Mouse (Mus musculus) G1E (cell line): ENCODE measurements around the gene Mapk8ip2. TPM values are rescaled to one million over a fixed set of nuclear protein-coding genes. Genes with fewer than 3 reads are reported as not detected.

ENCODE experiments used
- ATAC-seq: 2 replicates; pipeline ENCODE4 v1.8.0; 2016; ENCODE audit warnings: mild to moderate bottlenecking; ENCODE audit not compliant: insufficient number of reproducible peaks, poor library complexity, low FRiP score, severe bottlenecking; ENCODE audit errors: extremely low read depth
- DNase-seq: peaks from one replicate; pipeline ENCODE4 v3.0.0; 2012; ENCODE audit warnings: low spot score
- H3K27me3 ChIP-seq: 2 replicates; pipeline ENCODE4 v1.6.1; 2012; ENCODE audit warnings: mild to moderate bottlenecking, low read length, inconsistent platforms; ENCODE audit not compliant: insufficient read depth
- H3K36me3 ChIP-seq: replicated peaks from 2 replicates; pipeline ENCODE3; 2012; ENCODE audit warnings: mild to moderate bottlenecking, inconsistent platforms
- H3K4me1 ChIP-seq: 2 replicates; pipeline ENCODE4 v1.6.1; 2012; ENCODE audit warnings: low read depth, low read length, inconsistent platforms, mixed read lengths; ENCODE audit not compliant: insufficient read depth
- H3K4me3 ChIP-seq: 2 replicates; pipeline ENCODE4 v1.5.1; 2012; ENCODE audit warnings: low read depth, mild to moderate bottlenecking, inconsistent platforms, low read length, moderate library complexity, mixed read lengths
- H3K9me3 ChIP-seq: replicated peaks from 2 replicates; pipeline ENCODE4 v1.6.1; 2012; ENCODE audit warnings: inconsistent platforms
- CTCF ChIP-seq: IDR thresholded peaks from 2 replicates; pipeline ENCODE4 v1.5.1; 2012; ENCODE audit warnings: low read depth, low read length, inconsistent platforms, mixed read lengths
- GATA1 ChIP-seq: IDR thresholded peaks from 2 replicates; pipeline ENCODE4 v1.6.1; 2012; ENCODE audit warnings: borderline replicate concordance, low read length, inconsistent platforms, mixed read lengths
- GATA2 ChIP-seq: IDR thresholded peaks from 2 replicates; pipeline ENCODE4 v1.6.1; 2012; ENCODE audit warnings: low read depth, low read length, inconsistent platforms, borderline replicate concordance
- POLR2AphosphoS5 ChIP-seq: IDR thresholded peaks from 2 replicates; pipeline ENCODE4 v1.6.1; 2012; ENCODE audit warnings: low read depth, low read length, inconsistent platforms; ENCODE audit not compliant: insufficient replicate concordance
- TAL1 ChIP-seq: conservative IDR thresholded peaks from 2 replicates; pipeline ENCODE4 v1.6.1; 2012; ENCODE audit warnings: low read depth, low read length, inconsistent platforms, mixed read lengths
- polyA plus RNA-seq: library from polyadenylated mRNA; stranded (reverse); fragments of >175 nt; gene quantifications from 2 replicates; pipeline ENCODE4 v1.2.3, GENCODE M21; 2012
- total RNA-seq, 2 experiments: library from RNA; stranded (forward) in 1 of 2; stranded (reverse) in 1 of 2; fragments of 200-1000 nt in 1 of 2; fragments of >200 nt in 1 of 2; fragmentation: Nextera tagmentation in 1 of 2; gene quantifications; 2 replicates each; pipeline ENCODE4 v1.2.3; 2014 to 2017

Gene Mapk8ip2
- total and polyA plus RNA-seq, 3 experiments, result 0.05 TPM; not detected in 2

DNA sequence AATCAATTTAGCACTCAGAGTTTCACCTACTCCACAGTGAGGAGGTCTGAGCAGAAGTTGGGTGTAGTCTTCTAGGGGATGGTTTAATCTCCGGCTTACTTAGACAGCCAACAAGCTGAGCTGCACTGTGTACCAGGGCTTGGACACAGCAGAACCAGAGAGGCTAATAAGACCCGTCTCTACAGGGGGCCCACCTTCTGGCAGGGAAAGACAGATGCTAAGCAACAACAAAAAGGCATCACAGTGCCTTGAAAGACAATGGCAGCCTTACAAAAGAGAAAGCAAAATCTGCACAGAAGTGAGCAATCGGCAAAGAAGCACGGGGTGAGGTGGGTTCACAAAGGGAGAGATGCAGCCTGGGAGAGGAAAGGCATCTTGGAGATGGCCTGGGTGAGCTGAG, 42.4 kb downstream of the Mapk8ip2 start:
- Histone ChIP-seq H3K36me3 (no peaks in the 10 kb centered on the region), H3K4me1 (no peaks in the 10 kb centered on the region), H3K27me3 (peaks cover 2% of the 10 kb centered on the region; the same call in 1 of the 2 replicates), H3K9me3 (peaks cover 21% of the 10 kb centered on the region), H3K4me3 (no peak overlapping the region)
- DNase-seq (no peak), ATAC-seq (no peak)
- TF ChIP-seq GATA2 (no peak), TAL1 (no peak), CTCF (no peak)

DNA sequence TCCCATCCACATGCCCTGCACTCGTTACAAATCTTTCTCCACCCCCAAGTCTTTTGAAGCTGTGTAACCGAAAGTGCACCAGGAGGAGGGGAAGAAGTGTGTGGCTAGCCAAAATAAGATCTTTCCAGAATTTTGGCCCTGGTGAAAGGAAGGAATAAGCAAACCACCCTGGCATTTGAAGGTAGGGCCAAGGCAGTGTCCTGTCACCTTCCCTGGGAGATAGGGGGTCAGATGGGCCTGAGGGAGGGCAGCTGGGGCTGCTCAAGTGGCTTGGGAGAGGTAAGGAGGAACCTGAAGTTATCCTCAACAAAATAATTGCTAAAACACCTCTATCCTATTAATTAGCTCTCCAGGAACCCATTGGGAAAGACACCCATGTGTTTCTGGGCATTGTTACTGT, 43.1 kb downstream of the Mapk8ip2 start:
- Histone ChIP-seq H3K27me3 (peaks cover 2% of the 10 kb centered on the region; the same call in 1 of the 2 replicates), H3K4me3 (no peak overlapping the region), H3K9me3 (peaks cover 21% of the 10 kb centered on the region), H3K4me1 (no peaks in the 10 kb centered on the region), H3K36me3 (no peaks in the 10 kb centered on the region)
- DNase-seq, result no peak
- TF ChIP-seq GATA2, result no peak
- no peak for TF ChIP-seq CTCF
- TF ChIP-seq POLR2AphosphoS5, result no peak
- no peak for TF ChIP-seq TAL1
- no peak for ATAC-seq

DNA sequence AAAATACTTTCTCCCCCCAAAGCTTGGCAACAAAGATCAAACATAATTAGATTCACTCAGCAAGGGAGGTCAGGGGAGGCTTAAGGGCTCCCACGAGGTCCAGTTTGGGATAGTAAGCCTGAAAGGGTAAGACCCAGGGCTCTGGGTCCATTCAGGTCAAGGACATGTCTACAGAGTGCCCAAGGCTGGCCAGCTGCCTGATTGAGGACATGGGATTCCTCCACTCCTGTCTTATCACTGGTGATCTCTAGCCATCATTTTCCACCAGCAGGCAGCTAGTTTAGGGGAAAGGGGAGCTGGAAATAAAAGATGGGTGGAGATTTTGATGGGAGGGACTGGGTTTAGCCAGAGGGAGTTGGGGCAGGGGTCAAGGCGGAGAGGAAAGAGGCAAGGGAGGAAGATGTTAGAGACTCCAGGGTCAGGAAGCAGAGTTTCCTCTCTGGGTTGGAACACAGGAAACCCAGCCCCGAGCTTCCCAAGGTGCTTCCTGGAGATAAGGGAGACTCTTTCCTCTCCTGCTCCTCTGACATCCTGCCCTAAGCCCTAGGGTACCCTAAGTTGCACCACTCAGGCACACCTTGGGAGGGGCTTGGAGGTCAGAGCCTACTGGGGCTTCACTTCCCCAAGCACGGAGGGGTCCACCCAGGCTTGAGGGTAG, 43.8 kb downstream of the Mapk8ip2 start:
- H3K4me1 ChIP-seq, result no peaks in the 10 kb centered on the region
- ATAC-seq (peak; percentile 66), DNase-seq (no peak)
- H3K9me3 ChIP-seq, result peaks cover 21% of the 10 kb centered on the region
- H3K36me3 ChIP-seq, result no peaks in the 10 kb centered on the region
- H3K4me3 ChIP-seq, result no peak overlapping the region
- TF ChIP-seq GATA1, result no peak
- no peak for TF ChIP-seq GATA2
- TF ChIP-seq TAL1, result no peak
- no peak for TF ChIP-seq POLR2AphosphoS5
- no peak for TF ChIP-seq CTCF
- peaks cover 2% of the 10 kb centered on the region; the same call in 1 of the 2 replicates for H3K27me3 ChIP-seq

DNA sequence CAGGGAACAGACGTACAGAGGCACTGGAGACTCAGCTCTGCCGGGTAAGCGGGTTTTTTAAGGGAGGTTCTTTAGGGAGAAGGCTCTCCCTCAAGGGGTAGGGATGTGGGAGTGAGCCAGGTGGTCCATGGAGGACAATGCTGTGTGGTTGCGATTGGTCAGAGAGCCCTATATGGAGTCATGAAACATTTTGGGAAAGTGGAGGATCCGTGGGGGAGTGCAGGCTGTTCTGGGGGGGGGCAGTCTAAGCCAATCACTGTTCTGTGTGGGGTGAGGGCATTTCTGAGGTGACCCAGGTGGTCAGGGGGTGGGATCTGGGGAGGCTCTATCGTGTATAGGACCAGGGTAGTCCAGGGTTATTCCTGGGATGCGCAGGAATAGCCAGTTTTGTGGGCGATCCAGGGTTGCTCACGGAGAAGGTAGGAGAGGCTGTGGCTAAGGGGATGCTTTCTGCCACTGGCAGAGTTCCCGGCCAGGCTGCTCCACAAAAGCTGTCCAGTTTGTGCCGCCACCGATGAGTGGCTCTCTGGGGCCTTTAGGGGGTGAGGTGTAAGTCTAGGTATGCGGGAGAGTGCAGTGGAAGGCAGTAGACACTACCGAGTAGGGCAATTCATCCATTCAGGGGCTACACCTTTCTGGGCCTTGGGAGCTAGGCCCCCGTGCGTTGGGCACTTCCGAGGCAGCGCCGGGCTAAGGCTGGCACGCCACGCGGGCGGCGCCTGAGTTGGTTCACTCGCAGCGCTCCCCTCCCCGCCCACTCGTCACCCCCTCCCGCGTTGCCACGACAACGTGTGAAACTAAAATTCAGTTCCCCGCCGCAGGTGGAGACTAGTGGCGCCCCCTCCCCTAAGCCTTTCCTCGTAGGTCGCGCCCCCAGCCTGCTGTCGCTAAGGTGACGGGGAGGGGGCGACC, 44.6 kb downstream of the Mapk8ip2 start:
- no peaks in the 10 kb centered on the region for H3K36me3 ChIP-seq
- peaks cover 21% of the 10 kb centered on the region for H3K9me3 ChIP-seq
- H3K4me3 ChIP-seq, result no peak overlapping the region
- H3K27me3 ChIP-seq, result peaks cover 2% of the 10 kb centered on the region; the same call in 1 of the 2 replicates
- no peak for DNase-seq
- no peak for TF ChIP-seq CTCF
- TF ChIP-seq POLR2AphosphoS5, result no peak
- no peak for TF ChIP-seq GATA2
- TF ChIP-seq GATA1, result no peak
- no peak for TF ChIP-seq TAL1
- ATAC-seq, result no peak
- H3K4me1 ChIP-seq, result no peaks in the 10 kb centered on the region

DNA sequence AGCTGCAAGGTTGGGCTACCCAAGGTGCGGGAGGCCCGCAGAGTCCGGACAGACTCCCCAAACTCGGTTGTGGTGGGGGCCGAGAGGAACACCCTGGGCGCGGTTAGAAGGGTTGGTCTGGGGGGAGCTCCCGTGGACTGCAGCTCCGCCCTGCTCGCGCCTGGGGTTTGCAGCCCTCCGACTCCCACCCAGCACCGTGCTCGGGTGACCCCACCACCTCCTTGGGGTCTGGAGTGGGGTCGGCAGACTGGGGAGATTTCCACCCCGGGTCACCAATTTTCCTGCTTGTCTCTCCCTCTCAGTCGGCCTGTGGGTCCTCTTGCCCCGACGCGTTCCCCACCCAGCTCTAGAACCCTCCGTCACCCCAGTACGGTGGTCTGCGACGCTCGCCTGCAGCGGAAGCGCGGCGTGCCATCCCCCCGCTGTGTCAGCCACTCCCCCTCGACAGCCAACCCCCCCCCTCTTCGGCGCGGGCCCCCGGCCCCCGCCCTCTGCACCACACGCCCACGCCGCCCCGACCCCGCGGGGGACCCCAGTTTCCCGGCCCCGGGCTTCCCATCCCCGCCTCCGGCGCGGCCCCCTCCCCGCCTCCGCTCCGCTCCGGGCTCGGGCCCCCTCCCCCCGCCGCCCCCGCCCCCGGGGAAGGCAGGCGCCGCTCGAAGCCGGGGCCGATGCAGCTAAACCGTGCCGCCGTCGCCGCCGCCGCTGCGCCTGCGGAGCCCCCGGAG, 45.4 kb downstream of the Mapk8ip2 start, which contains the start of gene Shank3:
Gene Shank3, plus strand, starts transcription at position 663 of the 728 bp plus-strand sequence.
- ATAC-seq (no peak), DNase-seq (no peak)
- Histone ChIP-seq H3K4me3 (no peak within 1 kb of the TSS; the same call in 1 of the 2 replicates), H3K4me1 (no peaks in the 10 kb centered on the region), H3K27me3 (peaks cover 2% of the 10 kb centered on the region; the same call in 1 of the 2 replicates), H3K36me3 (no peaks in the 10 kb centered on the region), H3K9me3 (peaks cover 21% of the 10 kb centered on the region)
- TF ChIP-seq TAL1, result no peak
- TF ChIP-seq CTCF, result no peak
- no peak for TF ChIP-seq GATA1
- TF ChIP-seq POLR2AphosphoS5, result no peak
- TF ChIP-seq GATA2, result no peak

DNA sequence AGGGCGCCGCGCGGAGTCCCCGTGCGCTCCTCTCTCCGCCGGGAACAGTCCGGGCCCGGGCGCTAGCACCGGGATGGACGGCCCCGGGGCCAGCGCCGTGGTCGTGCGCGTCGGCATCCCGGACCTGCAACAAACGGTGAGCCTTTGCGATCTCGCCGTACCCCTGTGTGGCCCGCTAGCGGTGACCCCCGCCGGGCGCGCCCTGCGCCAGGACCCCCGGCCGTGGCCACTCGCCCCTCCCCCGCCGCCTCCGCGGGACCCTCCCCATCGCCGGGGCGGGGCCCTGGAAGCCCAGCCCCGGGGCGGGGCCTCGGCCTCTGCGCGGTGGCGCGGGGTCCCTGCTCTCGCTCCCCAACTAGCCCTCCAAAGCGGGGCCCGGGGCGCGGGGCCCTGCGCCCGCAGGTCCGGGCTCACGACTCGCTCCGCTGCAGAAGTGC, 46.1 kb downstream of the Mapk8ip2 start:
- TF ChIP-seq GATA1 (no peak), POLR2AphosphoS5 (no peak), TAL1 (no peak), CTCF (no peak), GATA2 (no peak)
- ATAC-seq, result no peak
- no peaks in the 10 kb centered on the region for H3K36me3 ChIP-seq
- no peak overlapping the region; the same call in 1 of the 2 replicates for H3K4me3 ChIP-seq
- H3K4me1 ChIP-seq, result no peaks in the 10 kb centered on the region
- H3K9me3 ChIP-seq, result peaks cover 21% of the 10 kb centered on the region
- DNase-seq, result no peak
- peaks cover 2% of the 10 kb centered on the region; the same call in 1 of the 2 replicates for H3K27me3 ChIP-seq
